Mouse (Mus musculus) neural tube, embryonic 11.5 days (tissue): ENCODE measurements around the gene Kdsr. TPM values are rescaled to one million over a fixed set of nuclear protein-coding genes. Genes with fewer than 3 reads are reported as not detected.
A peak's percentile ranks its signal among the peaks of the same experiment; 100 is the strongest.

ENCODE experiments used
- ATAC-seq: fragments of 200-750 bp; cut with Nextera tagmentation; 2 replicates; pipeline ENCODE4 v1.8.0; 2017; ENCODE audit warnings: moderate number of reproducible peaks, mild to moderate bottlenecking, moderate TSS enrichment, moderate library complexity; ENCODE audit not compliant: insufficient read depth, low FRiP score, low TSS enrichment
- DNase-seq: peaks from one replicate; pipeline ENCODE4 v3.0.0-alpha.2; 2015; ENCODE audit warnings: low spot score
- H3K27ac ChIP-seq: fragments of 300-500 bp; sonication (generic); 2 replicates; pipeline ENCODE4 v1.5.1; 2014; ENCODE audit warnings: low read depth, mild to moderate bottlenecking, low read length
- H3K27me3 ChIP-seq: fragments of 300-500 bp; sonication (generic); 2 replicates; pipeline ENCODE4 v1.6.1; 2014; ENCODE audit warnings: mild to moderate bottlenecking, low read length, mixed read lengths; ENCODE audit not compliant: control insufficient read depth, insufficient read depth
- H3K36me3 ChIP-seq: fragments of 300-500 bp; sonication (generic); 2 replicates; pipeline ENCODE4 v1.6.1; 2014; ENCODE audit warnings: mild to moderate bottlenecking, low read length, moderate library complexity, mixed read lengths; ENCODE audit not compliant: control insufficient read depth, insufficient read depth
- H3K4me1 ChIP-seq: fragments of 300-500 bp; sonication (generic); 2 replicates; pipeline ENCODE4 v1.6.1; 2014; ENCODE audit warnings: low read length, mixed read lengths; ENCODE audit not compliant: control insufficient read depth, insufficient read depth
- H3K4me2 ChIP-seq: fragments of 300-500 bp; sonication (generic); 2 replicates; pipeline ENCODE4 v1.6.1; 2014; ENCODE audit warnings: low read depth, mild to moderate bottlenecking, moderate library complexity
- H3K4me3 ChIP-seq: fragments of 300-500 bp; sonication (generic); 2 replicates; pipeline ENCODE4 v1.5.1; 2014; ENCODE audit warnings: low read depth, low read length
- H3K9ac ChIP-seq: fragments of 300-500 bp; sonication (generic); 2 replicates; pipeline ENCODE4 v1.6.1; 2014; ENCODE audit warnings: mild to moderate bottlenecking, low read length
- H3K9me3 ChIP-seq: fragments of 300-500 bp; sonication (generic); 2 replicates; pipeline ENCODE4 v1.6.1; 2016; ENCODE audit warnings: low read length; ENCODE audit not compliant: control insufficient read depth
- WGBS: fragments of 180-500 bp; shearing (Covaris S2); extraction: QIAGEN DNeasy Blood & Tissue Kit; methylation state at CpG from one replicate; pipeline ENCODE4 v1.1.7; 2014; 5-methylcytosine and 5-hydroxymethylcytosine counted together
- polyA plus RNA-seq: library from polyadenylated mRNA; unstranded; fragments of >200 nt; fragmentation: Nextera tagmentation; extraction: Ambion mirVana; gene quantifications from 2 replicates; pipeline ENCODE4 v1.2.1, GENCODE M21; 2014

The Kdsr gene
- polyA plus RNA-seq, 1 experiment from 2014 or later = 8.0 TPM

DNA sequence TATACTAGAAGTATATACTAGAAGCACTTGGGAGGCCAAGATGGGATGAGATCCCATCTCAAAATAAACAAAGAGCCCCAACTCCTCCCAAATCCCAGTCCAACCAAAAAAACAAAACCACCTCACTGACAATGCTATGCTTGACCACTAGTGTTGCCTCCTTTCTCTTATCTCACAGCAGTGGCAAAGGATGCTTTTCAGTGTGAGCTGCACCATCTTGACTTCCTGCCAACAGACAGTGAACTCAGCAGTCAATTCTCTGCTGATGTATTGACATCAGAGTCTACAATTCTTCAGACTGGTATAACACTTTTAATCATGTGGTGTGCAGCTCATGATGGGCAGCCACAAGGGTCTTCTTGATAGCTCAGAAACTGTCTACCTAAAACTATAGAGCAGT, 9.2 kb upstream of the Kdsr start:
- H3K4me1 ChIP-seq = no peaks in the 10 kb centered on the region
- H3K4me2 ChIP-seq = no peak overlapping the region
- H3K9me3 ChIP-seq = no peaks in the 10 kb centered on the region
- DNase-seq (no peak), ATAC-seq (no peak)
- H3K4me3 ChIP-seq = no peak overlapping the region
- H3K9ac ChIP-seq = no peak overlapping the region
- peaks cover 5% of the 10 kb centered on the region; the same call in 1 of the 2 replicates for H3K36me3 ChIP-seq
- H3K27me3 ChIP-seq = no peaks in the 10 kb centered on the region
- no peak overlapping the region for H3K27ac ChIP-seq

GRCm38 (mm10) chr1:106765771-106766170, 6.2 kb upstream of the Kdsr start:
- ATAC-seq = no peak
- 96% methylated on average over 8 of the region's 8 CpGs for WGBS
- Histone ChIP-seq H3K27ac (no peak overlapping the region), H3K9me3 (no peaks in the 10 kb centered on the region), H3K9ac (no peak overlapping the region), H3K4me2 (no peak overlapping the region), H3K27me3 (no peaks in the 10 kb centered on the region), H3K4me1 (no peaks in the 10 kb centered on the region), H3K4me3 (no peak overlapping the region), H3K36me3 (peaks cover 5% of the 10 kb centered on the region; the same call in 1 of the 2 replicates)
- no peak for DNase-seq

DNA sequence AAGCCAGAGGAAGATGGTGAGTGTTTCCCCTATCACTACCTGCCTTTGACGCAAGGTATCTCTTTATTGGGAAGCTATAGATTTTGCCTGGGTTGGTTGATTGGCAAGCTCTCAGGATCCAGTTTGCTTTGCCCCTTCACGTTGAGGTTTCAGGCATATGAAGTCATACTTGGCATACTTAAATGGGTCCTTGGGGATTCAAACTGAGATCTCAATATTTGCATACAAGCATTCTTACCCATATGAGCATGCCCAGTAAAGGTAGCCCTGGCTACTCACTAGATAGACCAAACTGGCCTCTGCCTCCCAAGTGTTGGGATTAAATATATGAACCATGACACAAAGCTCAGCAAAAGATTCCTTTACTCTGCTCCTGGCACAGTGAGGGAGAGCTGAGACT, 5.3 kb upstream of the Kdsr start:
- H3K27ac ChIP-seq = no peak overlapping the region
- no peak overlapping the region for H3K4me3 ChIP-seq
- H3K9ac ChIP-seq = no peak overlapping the region
- no peak overlapping the region for H3K4me2 ChIP-seq
- ATAC-seq (no peak), DNase-seq (no peak)
- no peaks in the 10 kb centered on the region for H3K4me1 ChIP-seq
- WGBS = 93% methylated on average over 2 of the region's 2 CpGs
- no peaks in the 10 kb centered on the region for H3K27me3 ChIP-seq
- H3K9me3 ChIP-seq = no peaks in the 10 kb centered on the region
- H3K36me3 ChIP-seq = 0 out of 2 replicates have a peak, but pooled peaks cover 2% of the 10 kb centered on the region

DNA sequence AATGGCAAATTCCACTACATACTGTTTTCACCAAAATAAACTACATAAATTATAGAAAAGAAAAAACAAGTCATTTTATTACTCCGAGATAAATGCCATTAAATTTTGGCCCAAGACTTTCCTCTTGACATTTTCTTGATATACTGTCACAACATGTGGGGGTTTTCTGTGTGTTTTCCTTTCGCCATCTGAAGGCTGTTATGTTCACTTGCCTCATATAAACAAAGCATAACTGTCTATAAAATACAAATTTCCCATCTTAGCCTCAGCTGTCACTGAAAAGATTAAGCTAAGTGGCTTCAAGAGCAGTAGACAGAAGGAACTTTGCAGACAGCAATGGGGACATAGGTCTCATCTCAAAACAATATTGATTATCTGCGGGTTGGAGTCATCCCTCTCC, 4.8 kb upstream of the Kdsr start:
- no peaks in the 10 kb centered on the region for H3K4me1 ChIP-seq
- DNase-seq (no peak), ATAC-seq (no peak)
- no peak overlapping the region for H3K4me3 ChIP-seq
- 0 out of 2 replicates have a peak, but pooled peaks cover 2% of the 10 kb centered on the region for H3K36me3 ChIP-seq
- no peaks in the 10 kb centered on the region for H3K9me3 ChIP-seq
- no peak overlapping the region for H3K27ac ChIP-seq
- H3K4me2 ChIP-seq = no peak overlapping the region
- 92% methylated on average over 3 of the region's 3 CpGs for WGBS
- no peaks in the 10 kb centered on the region for H3K27me3 ChIP-seq
- H3K9ac ChIP-seq = no peak overlapping the region

GRCm38 (mm10) chr1:106760750-106761149, 1.2 kb upstream of the Kdsr start:
- no peak overlapping the region for H3K9ac ChIP-seq
- no peak overlapping the region for H3K4me3 ChIP-seq
- no peaks in the 10 kb centered on the region for H3K27me3 ChIP-seq
- H3K4me1 ChIP-seq = peaks cover 6% of the 10 kb centered on the region; the same call in 1 of the 2 replicates
- H3K27ac ChIP-seq = no peak overlapping the region
- no peaks in the 10 kb centered on the region for H3K36me3 ChIP-seq
- H3K4me2 ChIP-seq = no peak overlapping the region
- H3K9me3 ChIP-seq = no peaks in the 10 kb centered on the region
- no peak for DNase-seq
- ATAC-seq = no peak
- 89% methylated on average over 3 of the region's 3 CpGs for WGBS

GRCm38 (mm10) chr1:106758734-106759571, 574 bp downstream of the Kdsr start:
- Histone ChIP-seq H3K4me2 (peak overlapping the region; percentile 97), H3K36me3 (no peaks in the 10 kb centered on the region), H3K27me3 (no peaks in the 10 kb centered on the region), H3K27ac (peak overlapping the region; percentile 39; the same call in 1 of the 2 replicates), H3K9me3 (no peaks in the 10 kb centered on the region), H3K9ac (peak overlapping the region; percentile 69), H3K4me1 (peaks cover 6% of the 10 kb centered on the region; the same call in 1 of the 2 replicates), H3K4me3 (peak overlapping the region; percentile 64)
- DNase-seq = peak; percentile 21
- peak; percentile 16; the same call in 1 of the 2 replicates for ATAC-seq
- WGBS = 4% methylated on average over 34 of the region's 34 CpGs

GRCm38 (mm10) chr1:106756633-106757032, 2.9 kb downstream of the Kdsr start:
- 89% methylated on average over 4 of the region's 4 CpGs for WGBS

GRCm38 (mm10) chr1:106752013-106752412, 7.5 kb downstream of the Kdsr start:
- ATAC-seq = no peak
- Histone ChIP-seq H3K9me3 (no peaks in the 10 kb centered on the region), H3K4me3 (no peak overlapping the region), H3K27me3 (no peaks in the 10 kb centered on the region), H3K27ac (no peak overlapping the region), H3K36me3 (no peaks in the 10 kb centered on the region), H3K4me1 (no peaks in the 10 kb centered on the region), H3K4me2 (no peak overlapping the region), H3K9ac (no peak overlapping the region)
- no peak for DNase-seq
- 96% methylated on average over 5 of the region's 5 CpGs for WGBS

More at GRCm38 (mm10) chr1:106756633-106757032, 2.9 kb downstream of the Kdsr start:
- DNase-seq (no peak), ATAC-seq (no peak)
- no peak overlapping the region for H3K4me2 ChIP-seq
- H3K36me3 ChIP-seq = no peaks in the 10 kb centered on the region
- H3K27me3 ChIP-seq = no peaks in the 10 kb centered on the region
- no peak overlapping the region for H3K4me3 ChIP-seq
- peaks cover 6% of the 10 kb centered on the region; the same call in 1 of the 2 replicates for H3K4me1 ChIP-seq
- no peaks in the 10 kb centered on the region for H3K9me3 ChIP-seq
- H3K27ac ChIP-seq = no peak overlapping the region
- no peak overlapping the region for H3K9ac ChIP-seq

GRCm38 (mm10) chr1:106750656-106751055, 8.9 kb downstream of the Kdsr start:
- ATAC-seq (no peak), DNase-seq (no peak)
- Histone ChIP-seq H3K4me2 (no peak overlapping the region), H3K27ac (no peak overlapping the region), H3K4me1 (no peaks in the 10 kb centered on the region), H3K4me3 (no peak overlapping the region), H3K36me3 (no peaks in the 10 kb centered on the region), H3K9ac (no peak overlapping the region), H3K27me3 (no peaks in the 10 kb centered on the region), H3K9me3 (no peaks in the 10 kb centered on the region)
- 87% methylated on average over 1 of the region's 1 CpGs for WGBS
